Mouse (Mus musculus) midbrain, embryonic 14.5 days (tissue): ENCODE data around the gene Stk32c. TPM values are rescaled to one million over a fixed set of nuclear protein-coding genes. Genes with fewer than 3 reads are reported as not detected.

ENCODE experiments used
- ATAC-seq: fragments of 200-750 bp; cut with Nextera tagmentation; 2 replicates; pipeline ENCODE4 v1.8.0; 2017; ENCODE audit warnings: moderate number of reproducible peaks, moderate library complexity; ENCODE audit not compliant: low FRiP score, low TSS enrichment
- DNase-seq: peaks from one replicate; pipeline ENCODE4 v3.0.0-alpha.2; 2015
- H3K27ac ChIP-seq: fragments of 300-500 bp; sonication (generic); replicated peaks from 2 replicates; pipeline ENCODE4 v1.5.1; 2014; ENCODE audit warnings: mild to moderate bottlenecking, low read depth, low read length, moderate library complexity
- H3K27me3 ChIP-seq: fragments of 300-500 bp; sonication (generic); 2 replicates; pipeline ENCODE4 v1.6.1; 2014; ENCODE audit warnings: low read length, control low read depth, mixed read lengths; ENCODE audit not compliant: control insufficient read depth, insufficient read depth
- H3K36me3 ChIP-seq: fragments of 300-500 bp; sonication (generic); 2 replicates; pipeline ENCODE4 v1.6.1; 2014; ENCODE audit warnings: low read length, control low read depth; ENCODE audit not compliant: control insufficient read depth, insufficient read depth
- H3K4me1 ChIP-seq: fragments of 300-500 bp; sonication (generic); 2 replicates; pipeline ENCODE4 v1.6.1; 2014; ENCODE audit warnings: mild to moderate bottlenecking, antibody characterized with exemption, low read length, control low read depth; ENCODE audit not compliant: control insufficient read depth, insufficient read depth
- H3K4me2 ChIP-seq: fragments of 300-500 bp; sonication (generic); 2 replicates; pipeline ENCODE4 v1.6.1; 2014; ENCODE audit warnings: mild to moderate bottlenecking, low read length, moderate library complexity
- H3K4me3 ChIP-seq: fragments of 300-500 bp; sonication (generic); replicated peaks from 2 replicates; pipeline ENCODE4 v1.5.1; 2014; ENCODE audit warnings: low read depth, low read length
- H3K9ac ChIP-seq: fragments of 300-500 bp; sonication (generic); replicated peaks from 2 replicates; pipeline ENCODE4 v1.6.1; 2014; ENCODE audit warnings: mild to moderate bottlenecking, low read length, moderate library complexity
- H3K9me3 ChIP-seq: fragments of 300-500 bp; sonication (generic); 2 replicates; pipeline ENCODE4 v1.6.1; 2016; ENCODE audit warnings: low read length, control low read depth, mixed read lengths; ENCODE audit not compliant: control insufficient read depth
- WGBS: fragments of 180-500 bp; shearing (Covaris S2); extraction: QIAGEN DNeasy Blood & Tissue Kit; methylation state at CpG from one replicate; pipeline ENCODE4 v1.1.7; 2014; 5-methylcytosine and 5-hydroxymethylcytosine counted together
- polyA plus RNA-seq: library from polyadenylated mRNA; unstranded; fragments of >200 nt; fragmentation: Nextera tagmentation; extraction: Ambion mirVana; gene quantifications from 2 replicates; pipeline ENCODE4 v1.2.1, GENCODE M21; 2014

Gene Stk32c
- polyA plus RNA-seq, 1 experiment from 2014 or later = 0.99 TPM

- ATAC-seq = no peak
- no peak overlapping the region for H3K4me2 ChIP-seq
- H3K9me3 ChIP-seq = no peaks in the 10 kb centered on the region
- no peaks in the 10 kb centered on the region for H3K4me1 ChIP-seq
- no peak overlapping the region for H3K9ac ChIP-seq
- no peak overlapping the region for H3K27ac ChIP-seq
- no peaks in the 10 kb centered on the region for H3K36me3 ChIP-seq
- no peaks in the 10 kb centered on the region for H3K27me3 ChIP-seq
- DNase-seq = no peak
- H3K4me3 ChIP-seq = no peak overlapping the region
- 71% methylated on average over 4 of the region's 4 CpGs for WGBS
Measured at GRCm38 (mm10) chr7:139197022-139197421, 16.1 kb downstream of the Stk32c start.

DNA sequence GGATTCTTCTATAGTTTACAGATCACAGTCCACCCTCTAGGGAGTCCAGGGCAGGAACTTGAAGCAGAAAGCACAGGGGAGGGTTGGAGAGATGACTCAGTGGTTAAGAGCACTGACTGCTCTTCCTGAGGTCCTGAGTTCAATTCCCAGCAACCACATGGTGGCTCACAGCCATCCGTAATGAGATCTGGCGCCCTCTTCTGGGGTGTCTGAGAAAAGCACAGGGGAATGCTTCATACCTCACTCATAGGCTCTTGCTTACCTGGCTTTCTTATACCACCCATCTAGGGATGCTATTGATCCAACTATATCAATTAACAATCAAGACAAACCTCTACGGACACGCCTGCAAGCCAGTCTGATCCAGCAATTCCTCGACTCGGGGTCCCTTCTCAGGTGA is 21.5 kb downstream of the Stk32c start:
- no peak for ATAC-seq
- H3K36me3 ChIP-seq = no peaks in the 10 kb centered on the region
- no peak overlapping the region for H3K9ac ChIP-seq
- DNase-seq = no peak
- H3K4me2 ChIP-seq = no peak overlapping the region
- no peak overlapping the region for H3K27ac ChIP-seq
- 73% methylated on average over 6 of the region's 6 CpGs for WGBS
- H3K9me3 ChIP-seq = no peaks in the 10 kb centered on the region
- H3K4me3 ChIP-seq = no peak overlapping the region
- peaks cover 19% of the 10 kb centered on the region for H3K27me3 ChIP-seq
- H3K4me1 ChIP-seq = 0 out of 2 replicates have a peak, but pooled peaks cover 3% of the 10 kb centered on the region

DNA sequence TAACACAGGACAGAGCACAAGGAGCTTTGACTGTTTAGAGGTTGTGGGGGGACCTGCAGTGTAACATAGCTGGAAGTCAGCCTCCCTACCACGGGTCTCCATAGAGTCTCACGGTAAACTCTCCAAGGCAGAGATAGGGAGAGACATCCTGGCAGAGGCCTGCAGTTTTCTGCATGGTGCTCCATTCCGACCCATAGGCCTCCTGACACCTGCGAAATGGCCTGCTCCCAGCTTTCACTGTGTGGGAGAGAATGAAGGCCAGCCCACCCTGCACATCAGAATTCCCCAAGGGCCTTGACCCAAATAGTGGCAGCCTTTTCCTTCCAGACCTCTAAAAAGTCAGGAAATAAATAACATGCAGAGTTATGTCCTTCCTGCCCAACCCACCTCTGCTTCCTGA is 22.5 kb downstream of the Stk32c start:
- H3K4me3 ChIP-seq = no peak overlapping the region
- H3K4me2 ChIP-seq = no peak overlapping the region
- H3K9ac ChIP-seq = no peak overlapping the region
- no peak overlapping the region for H3K27ac ChIP-seq
- 0 out of 2 replicates have a peak, but pooled peaks cover 3% of the 10 kb centered on the region for H3K4me1 ChIP-seq
- peaks cover 22% of the 10 kb centered on the region for H3K27me3 ChIP-seq
- DNase-seq (no peak), ATAC-seq (no peak)
- no peaks in the 10 kb centered on the region for H3K36me3 ChIP-seq
- 85% methylated on average over 4 of the region's 4 CpGs for WGBS
- H3K9me3 ChIP-seq = no peaks in the 10 kb centered on the region

DNA sequence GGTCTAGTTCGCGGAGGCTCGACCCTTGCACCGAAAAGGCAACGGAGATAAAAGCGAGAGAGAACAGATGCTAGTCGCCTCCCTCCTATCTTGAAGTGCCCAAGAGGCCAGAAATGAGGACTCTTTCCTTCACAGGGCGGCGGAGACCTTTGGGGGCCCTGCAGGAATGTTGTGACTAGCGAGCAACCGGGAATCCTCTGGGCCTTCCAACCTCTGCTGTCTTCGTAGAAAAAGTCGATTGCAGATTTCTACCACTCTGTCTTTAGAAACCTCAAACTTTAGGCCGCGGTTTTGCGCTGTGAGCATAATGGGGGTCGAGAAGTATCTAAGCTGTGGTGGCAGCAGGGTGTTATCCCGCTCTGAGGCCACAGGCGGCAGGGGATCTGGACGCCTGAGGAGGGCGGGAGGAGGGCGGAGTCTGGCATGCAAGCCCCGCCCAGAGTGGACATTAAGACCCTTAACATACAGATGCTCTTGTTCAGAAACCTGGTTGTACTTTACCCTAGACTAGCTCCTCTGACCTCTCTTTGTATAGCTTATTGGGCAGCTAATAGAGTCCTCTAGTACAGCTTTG is 24.4 kb downstream of the Stk32c start:
- ATAC-seq = peak; percentile 70; the same call in 1 of the 2 replicates
- WGBS = under 1% methylated on average over 23 of the region's 23 CpGs
- Histone ChIP-seq H3K9me3 (no peaks in the 10 kb centered on the region), H3K36me3 (no peaks in the 10 kb centered on the region), H3K9ac (peak overlapping the region; percentile 76; the same call in 1 of the 2 replicates), H3K4me2 (peak overlapping the region; percentile 80), H3K4me1 (0 out of 2 replicates have a peak, but pooled peaks cover 3% of the 10 kb centered on the region), H3K27ac (no peak overlapping the region), H3K27me3 (peaks cover 22% of the 10 kb centered on the region), H3K4me3 (peak overlapping the region; percentile 66)
- peak; percentile 66 for DNase-seq

GRCm38 (mm10) chr7:139187771-139188633 is 25.1 kb downstream of the Stk32c start:
- H3K9me3 ChIP-seq = no peaks in the 10 kb centered on the region
- no peak overlapping the region for H3K27ac ChIP-seq
- peak overlapping the region; percentile 66 for H3K4me3 ChIP-seq
- peak overlapping the region; percentile 76 for H3K9ac ChIP-seq
- peak overlapping the region; percentile 80 for H3K4me2 ChIP-seq
- 0 out of 2 replicates have a peak, but pooled peaks cover 3% of the 10 kb centered on the region for H3K4me1 ChIP-seq
- ATAC-seq = peak; percentile 81
- WGBS = under 1% methylated on average over 89 of the region's 94 CpGs
- no peaks in the 10 kb centered on the region for H3K36me3 ChIP-seq
- peak; percentile 85 for DNase-seq
- H3K27me3 ChIP-seq = peaks cover 22% of the 10 kb centered on the region

DNA sequence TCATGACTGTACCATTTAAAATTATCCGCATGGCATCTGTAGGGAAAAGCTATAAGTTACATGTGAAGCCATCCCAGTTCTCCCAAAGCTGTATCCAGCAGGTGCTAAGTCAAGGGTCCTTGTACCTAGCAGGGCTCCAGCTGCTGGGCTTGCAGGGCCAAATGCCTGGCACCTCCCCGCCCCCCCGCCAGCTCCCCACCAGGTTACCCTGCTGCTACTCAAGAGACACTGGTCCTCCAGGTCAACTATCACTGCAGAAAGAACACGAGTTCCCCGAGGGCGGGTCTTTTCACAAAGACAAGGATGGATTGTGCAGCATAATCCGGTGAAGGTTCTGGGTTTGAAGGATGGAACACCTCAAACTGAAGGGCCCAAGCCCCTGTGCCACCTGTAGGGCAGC is 25.8 kb downstream of the Stk32c start:
- 34% methylated on average over 7 of the region's 7 CpGs for WGBS
- H3K9me3 ChIP-seq = no peaks in the 10 kb centered on the region
- DNase-seq (peak; percentile 19), ATAC-seq (no peak)
- peak overlapping the region; percentile 76; the same call in 1 of the 2 replicates for H3K9ac ChIP-seq
- no peak overlapping the region for H3K27ac ChIP-seq
- peak overlapping the region; percentile 66 for H3K4me3 ChIP-seq
- H3K36me3 ChIP-seq = no peaks in the 10 kb centered on the region
- H3K4me1 ChIP-seq = 0 out of 2 replicates have a peak, but pooled peaks cover 3% of the 10 kb centered on the region
- H3K4me2 ChIP-seq = peak overlapping the region; percentile 80
- H3K27me3 ChIP-seq = peaks cover 22% of the 10 kb centered on the region

GRCm38 (mm10) chr7:139186436-139186835 is 26.7 kb downstream of the Stk32c start:
- Histone ChIP-seq H3K36me3 (no peaks in the 10 kb centered on the region), H3K9me3 (no peaks in the 10 kb centered on the region), H3K27me3 (peaks cover 22% of the 10 kb centered on the region), H3K9ac (no peak overlapping the region), H3K27ac (no peak overlapping the region), H3K4me1 (0 out of 2 replicates have a peak, but pooled peaks cover 3% of the 10 kb centered on the region), H3K4me3 (no peak overlapping the region), H3K4me2 (no peak overlapping the region)
- WGBS = 76% methylated on average over 8 of the region's 8 CpGs
- DNase-seq (no peak), ATAC-seq (no peak)

DNA sequence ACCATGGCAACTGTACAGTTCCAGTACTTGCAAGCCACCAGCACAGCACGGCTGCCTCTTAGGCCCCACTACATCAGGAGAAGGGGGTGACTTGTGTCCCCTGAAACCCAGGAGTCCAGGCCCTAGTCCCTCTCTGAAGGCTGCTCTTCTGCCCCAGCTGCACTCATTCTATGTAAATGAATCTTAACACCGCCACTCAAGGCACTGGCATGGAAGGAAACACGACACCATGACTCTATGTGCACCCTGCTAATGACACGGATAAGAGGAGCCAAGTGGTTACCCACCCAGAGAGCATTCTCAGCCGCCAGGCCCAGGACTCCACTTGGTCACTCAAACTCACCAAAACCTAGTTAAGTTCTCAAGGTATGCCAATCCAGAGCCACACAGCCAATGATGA is 27.1 kb downstream of the Stk32c start:
- Histone ChIP-seq H3K36me3 (no peaks in the 10 kb centered on the region), H3K9me3 (no peaks in the 10 kb centered on the region), H3K27me3 (peaks cover 22% of the 10 kb centered on the region), H3K4me3 (no peak overlapping the region), H3K27ac (no peak overlapping the region), H3K9ac (no peak overlapping the region), H3K4me2 (no peak overlapping the region), H3K4me1 (0 out of 2 replicates have a peak, but pooled peaks cover 3% of the 10 kb centered on the region)
- DNase-seq = no peak
- WGBS = 47% methylated on average over 5 of the region's 5 CpGs
- ATAC-seq = no peak
